Mouse (Mus musculus) lung, postnatal 10 days (tissue): ENCODE data around the gene Myo9b.
A peak's percentile ranks its signal among the peaks of the same experiment; 100 is the strongest.

Experiments used
- DNase-seq: peaks from one replicate; pipeline ENCODE4 v3.0.0; 2021

Gene Myo9b

GRCm38 (mm10) chr8:71368366-71368765, 95.9 kb downstream of the Myo9b start:
- no peak for DNase-seq

GRCm38 (mm10) chr8:71369040-71369718, 96.7 kb downstream of the Myo9b start:
- DNase-seq, result no peak

GRCm38 (mm10) chr8:71370711-71371235, 98.3 kb downstream of the Myo9b start:
- DNase-seq, result no peak

GRCm38 (mm10) chr8:71371236-71371848, 98.8 kb downstream of the Myo9b start, which contains the start of gene Ocel1:
Gene Ocel1, plus strand, starts transcription at chr8:71371298.
- DNase-seq, result peak; percentile 98

- no peak for DNase-seq
Measured at GRCm38 (mm10) chr8:71372427-71372826, 99.9 kb downstream of the Myo9b start.

- no peak for DNase-seq
Measured at GRCm38 (mm10) chr8:71373000-71373399, 100.5 kb downstream of the Myo9b start.

GRCm38 (mm10) chr8:71374616-71375206, 102.2 kb downstream of the Myo9b start:
- peak; percentile 63 for DNase-seq

GRCm38 (mm10) chr8:71375581-71376422, 103.3 kb downstream of the Myo9b start:
- peak; percentile 79 for DNase-seq

- DNase-seq, result no peak
Measured at GRCm38 (mm10) chr8:71376423-71377030, 104.0 kb downstream of the Myo9b start.

- DNase-seq, result no peak
Measured at GRCm38 (mm10) chr8:71379008-71379407, 106.5 kb downstream of the Myo9b start.

GRCm38 (mm10) chr8:71379512-71380075, 107.1 kb downstream of the Myo9b start:
- no peak for DNase-seq

GRCm38 (mm10) chr8:71380178-71381171, 108.0 kb downstream of the Myo9b start:
- DNase-seq, result peak; percentile 52

- DNase-seq, result peak; percentile 89
Measured at GRCm38 (mm10) chr8:71381421-71381970, 109.0 kb downstream of the Myo9b start, which contains the start of gene Nr2f6. Gene Nr2f6, minus strand, starts transcription at chr8:71381960.

GRCm38 (mm10) chr8:71381971-71382961, 109.8 kb downstream of the Myo9b start:
- peak; percentile 94 for DNase-seq

GRCm38 (mm10) chr8:71383396-71383795, 110.9 kb downstream of the Myo9b start:
- no peak for DNase-seq

GRCm38 (mm10) chr8:71383860-71384259, 111.3 kb downstream of the Myo9b start:
- peak; percentile 63 for DNase-seq

GRCm38 (mm10) chr8:71385212-71385835, 112.8 kb downstream of the Myo9b start:
- DNase-seq, result no peak

- DNase-seq, result peak; percentile 46
Measured at GRCm38 (mm10) chr8:71388267-71388666, 115.8 kb downstream of the Myo9b start.

- no peak for DNase-seq
Measured at GRCm38 (mm10) chr8:71391696-71392095, 119.2 kb downstream of the Myo9b start.
